Mouse (Mus musculus) liver, postnatal 0 days (tissue): ENCODE results near the gene Atxn1.

Source experiments
- CTCF ChIP-seq: sonication (generic); IDR thresholded peaks from 2 replicates; pipeline ENCODE4 v1.5.1; 2016; ENCODE audit warnings: antibody characterized with exemption, low read depth
- EP300 ChIP-seq: IDR thresholded peaks from 2 replicates; pipeline ENCODE4 v1.6.1; 2016; ENCODE audit warnings: antibody characterized with exemption, low read depth, mild to moderate bottlenecking

- TF ChIP-seq CTCF (peak; percentile 58), EP300 (no peak)
Observed at GRCm38 (mm10) chr13:45683991-45684390, 280.8 kb downstream of the Atxn1 start.
